Mouse (Mus musculus) CD8-positive naive resting alpha-beta T cell, adult 57 days (primary cell): Measurements from ENCODE around the gene Wrb. TPM values are rescaled to one million over a fixed set of nuclear protein-coding genes. Genes with fewer than 3 reads are reported as not detected.

Source experiments
- total RNA-seq: library from RNA; stranded (reverse); gene quantifications from one replicate; pipeline ENCODE4 v1.2.4, GENCODE M21; 2023

The Wrb gene
- total RNA-seq = 6.7 TPM

GRCm38 (mm10) chr16:96145110-96145800 lies at the start of gene Wrb:
Wrb (plus strand) TSS chr16:96145407.

GRCm38 (mm10) chr16:96127657-96128344 lies 17.4 kb upstream of the Wrb start, which contains the start of gene Hmgn1:
Hmgn1 (minus strand) TSS chr16:96127729.

GRCm38 (mm10) chr16:96191531-96192506 lies 46.6 kb downstream of the Wrb start, which contains the start of gene Lca5l:
Lca5l (minus strand) TSS chr16:96192271.

DNA sequence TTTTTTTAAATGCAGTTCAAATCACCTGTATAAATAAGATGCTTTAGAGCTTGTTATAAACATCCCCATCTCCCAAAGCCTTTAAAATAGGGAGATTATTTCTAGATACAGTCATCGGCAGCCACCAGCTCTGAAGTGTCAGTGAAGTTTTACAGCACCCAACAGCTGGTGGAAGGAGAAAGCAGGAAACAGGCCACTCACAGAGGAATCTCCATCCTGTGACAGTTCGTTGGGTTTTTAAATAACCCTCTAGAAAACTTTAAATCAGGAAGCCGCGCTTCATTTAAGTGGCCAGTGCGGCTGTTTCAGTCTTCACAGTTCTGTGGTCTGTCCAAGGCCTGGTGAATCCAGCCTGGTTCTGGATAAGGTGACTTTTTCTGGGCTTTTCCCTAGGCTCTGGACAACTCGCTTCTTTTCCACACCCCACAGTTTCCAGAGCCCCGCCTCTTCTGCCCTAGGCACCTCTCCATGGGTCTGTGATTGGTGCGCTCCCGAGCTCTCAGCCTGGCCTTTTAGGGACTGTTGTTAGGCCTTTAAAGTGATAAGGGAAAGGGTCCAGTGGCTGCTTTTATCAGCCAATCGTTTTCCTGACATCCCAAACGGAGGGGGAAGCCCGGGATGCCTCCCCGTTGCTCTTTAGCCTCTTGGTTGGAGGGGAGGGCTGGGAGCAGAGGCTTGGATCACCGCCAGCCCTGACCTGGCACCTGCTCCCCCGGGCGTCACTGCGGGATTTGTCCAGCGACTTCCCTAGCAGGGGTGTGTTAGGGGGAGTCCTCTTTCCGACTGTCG lies 54.9 kb downstream of the Wrb start, which contains the start of gene Sh3bgr:
Gene Sh3bgr (plus strand): TSS at position 538 of the 789 bp plus-strand sequence.

Other genes starting within 250 kb of the Wrb start
- gene Psmg1, start 154.4 kb upstream of the Wrb start, total RNA-seq = 15.3 TPM
- gene Brwd1, start 62.9 kb upstream of the Wrb start, total RNA-seq = 151 TPM
- gene Hmgn1, start 17.7 kb upstream of the Wrb start, total RNA-seq = 147 TPM
- gene Lca5l, start 46.9 kb downstream of the Wrb start, total RNA-seq = not detected
- not detected for gene Sh3bgr, start 55.0 kb downstream of the Wrb start, total RNA-seq
- 0.43 TPM for gene B3galt5, start 90.4 kb downstream of the Wrb start, total RNA-seq